Mouse (Mus musculus): ENCODE data around the gene Slc38a2. TPM values are rescaled to one million over a fixed set of nuclear protein-coding genes. Genes with fewer than 3 reads are reported as not detected.
A peak's percentile ranks its signal among the peaks of the same experiment; 100 is the strongest.

Slc38a2 gene
- polyA plus RNA-seq, 1 experiment from 2014 or later = 117 TPM

DNA sequence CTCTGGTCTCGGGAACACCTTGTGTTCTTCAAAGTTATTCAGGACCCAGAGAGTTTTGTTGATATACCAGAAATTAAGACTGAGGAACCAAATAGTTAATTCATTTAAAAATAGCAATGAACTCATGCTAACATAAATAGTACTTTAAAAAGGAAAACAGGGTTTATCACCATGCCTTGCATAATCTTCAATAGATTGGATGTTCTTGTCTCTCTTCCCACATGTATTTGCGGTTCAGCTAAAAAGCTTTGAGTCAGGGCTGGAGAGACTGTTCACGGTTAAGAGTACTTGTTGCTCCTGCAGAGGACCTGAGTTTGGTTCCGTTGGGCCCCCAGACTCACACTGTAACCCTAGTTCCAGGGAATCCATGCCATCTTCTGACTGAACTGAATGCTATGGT lies 16.8 kb upstream of the Slc38a2 start:
- ATAC-seq (ENCODE audit: insufficient number of reproducible peaks, low FRiP score, low TSS enrichment, low read depth) = no peak
- Histone ChIP-seq H3K27me3 (no peaks in the 10 kb centered on the region), H3K4me2 (no peak overlapping the region), H3K9me3 (no peaks in the 10 kb centered on the region), H3K4me3 (no peak overlapping the region), H3K27ac (no peak overlapping the region), H3K36me3 (no peaks in the 10 kb centered on the region), H3K4me1 (peaks cover 7% of the 10 kb centered on the region; the same call in 1 of the 2 replicates), H3K9ac (no peak overlapping the region)
- 86% methylated on average over 4 of the region's 4 CpGs for WGBS

DNA sequence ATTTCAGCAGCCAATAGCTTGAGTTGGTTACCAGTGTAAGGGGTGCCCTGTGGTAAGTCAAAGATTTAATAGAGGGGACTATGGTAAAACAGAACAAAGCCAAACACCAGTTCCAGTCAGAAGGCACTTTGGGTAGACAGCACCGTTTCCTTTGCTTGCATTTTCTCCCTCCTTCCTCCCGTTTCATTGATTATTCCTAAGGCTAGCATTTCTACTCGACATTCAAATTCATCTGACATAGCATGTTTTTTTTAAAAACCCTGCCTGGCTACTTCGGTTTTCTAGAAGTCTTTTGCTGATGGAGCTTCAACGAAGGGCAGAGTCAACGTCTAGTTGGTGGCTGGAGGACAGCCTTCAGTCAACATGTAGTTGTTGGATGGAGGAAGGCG lies 16.2 kb upstream of the Slc38a2 start:
- Histone ChIP-seq H3K9ac (no peak overlapping the region), H3K4me2 (no peak overlapping the region), H3K4me1 (peaks cover 12% of the 10 kb centered on the region), H3K36me3 (no peaks in the 10 kb centered on the region), H3K27me3 (no peaks in the 10 kb centered on the region), H3K9me3 (no peaks in the 10 kb centered on the region), H3K4me3 (no peak overlapping the region), H3K27ac (no peak overlapping the region)
- no peak for ATAC-seq (ENCODE audit: insufficient number of reproducible peaks, low FRiP score, low TSS enrichment, low read depth)
- WGBS = 89% methylated on average over 7 of the region's 7 CpGs

DNA sequence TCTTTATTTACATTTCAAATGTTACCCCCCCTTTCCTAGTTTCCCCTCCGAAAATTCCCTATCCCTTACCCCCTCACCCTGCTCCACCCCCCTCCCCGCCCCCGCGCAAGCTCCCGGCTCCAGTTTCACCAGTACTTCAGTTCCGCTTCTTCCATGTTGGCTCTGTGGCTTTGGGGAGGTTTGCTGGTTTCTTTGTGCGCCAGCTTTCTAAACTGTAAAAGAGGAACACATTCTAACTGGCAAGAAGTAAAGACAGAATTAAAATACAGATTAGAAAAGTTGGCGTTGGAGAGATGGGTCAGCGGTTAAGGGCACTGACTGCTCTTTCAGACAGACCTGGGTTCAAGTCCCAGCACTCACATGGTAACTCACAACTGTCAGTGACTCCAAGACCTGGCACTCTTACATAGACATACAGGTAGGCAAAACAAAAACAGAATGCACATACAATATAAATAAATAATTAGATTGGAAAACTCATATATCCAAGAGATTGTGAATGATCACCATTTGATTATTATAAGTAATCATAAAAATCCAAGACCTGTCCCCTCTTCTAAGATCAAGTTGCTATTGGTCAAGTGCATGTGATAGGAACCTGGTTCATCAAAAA lies 15.7 kb upstream of the Slc38a2 start:
- no peak for ATAC-seq (ENCODE audit: insufficient number of reproducible peaks, low FRiP score, low TSS enrichment, low read depth)
- Histone ChIP-seq H3K4me1 (peaks cover 15% of the 10 kb centered on the region), H3K27ac (no peak overlapping the region), H3K9me3 (no peaks in the 10 kb centered on the region), H3K36me3 (no peaks in the 10 kb centered on the region), H3K27me3 (no peaks in the 10 kb centered on the region), H3K4me2 (no peak overlapping the region), H3K4me3 (no peak overlapping the region), H3K9ac (no peak overlapping the region)
- 89% methylated on average over 9 of the region's 9 CpGs for WGBS

DNA sequence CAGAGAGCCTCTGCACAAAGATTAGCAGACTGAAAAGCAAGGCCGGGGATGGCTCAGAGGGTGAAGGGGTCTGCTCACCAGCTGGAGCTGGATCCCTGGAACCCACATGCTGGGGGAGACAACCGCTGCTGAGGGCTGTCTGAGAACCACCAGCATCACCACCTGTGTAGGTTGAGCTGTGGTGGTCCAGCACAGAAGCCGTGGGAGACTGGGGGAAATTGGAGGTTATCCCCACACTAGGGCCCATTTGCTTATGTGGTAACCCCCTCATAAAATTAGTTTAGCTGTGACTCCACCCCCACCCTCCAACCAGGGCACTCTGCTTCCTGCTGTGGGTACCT lies 15.1 kb upstream of the Slc38a2 start:
- 78% methylated on average over 3 of the region's 3 CpGs for WGBS
- Histone ChIP-seq H3K27me3 (no peaks in the 10 kb centered on the region), H3K4me1 (peaks cover 15% of the 10 kb centered on the region), H3K4me2 (no peak overlapping the region), H3K36me3 (no peaks in the 10 kb centered on the region), H3K9ac (no peak overlapping the region), H3K4me3 (no peak overlapping the region), H3K27ac (no peak overlapping the region), H3K9me3 (no peaks in the 10 kb centered on the region)
- no peak for ATAC-seq (ENCODE audit: insufficient number of reproducible peaks, low FRiP score, low TSS enrichment, low read depth)

DNA sequence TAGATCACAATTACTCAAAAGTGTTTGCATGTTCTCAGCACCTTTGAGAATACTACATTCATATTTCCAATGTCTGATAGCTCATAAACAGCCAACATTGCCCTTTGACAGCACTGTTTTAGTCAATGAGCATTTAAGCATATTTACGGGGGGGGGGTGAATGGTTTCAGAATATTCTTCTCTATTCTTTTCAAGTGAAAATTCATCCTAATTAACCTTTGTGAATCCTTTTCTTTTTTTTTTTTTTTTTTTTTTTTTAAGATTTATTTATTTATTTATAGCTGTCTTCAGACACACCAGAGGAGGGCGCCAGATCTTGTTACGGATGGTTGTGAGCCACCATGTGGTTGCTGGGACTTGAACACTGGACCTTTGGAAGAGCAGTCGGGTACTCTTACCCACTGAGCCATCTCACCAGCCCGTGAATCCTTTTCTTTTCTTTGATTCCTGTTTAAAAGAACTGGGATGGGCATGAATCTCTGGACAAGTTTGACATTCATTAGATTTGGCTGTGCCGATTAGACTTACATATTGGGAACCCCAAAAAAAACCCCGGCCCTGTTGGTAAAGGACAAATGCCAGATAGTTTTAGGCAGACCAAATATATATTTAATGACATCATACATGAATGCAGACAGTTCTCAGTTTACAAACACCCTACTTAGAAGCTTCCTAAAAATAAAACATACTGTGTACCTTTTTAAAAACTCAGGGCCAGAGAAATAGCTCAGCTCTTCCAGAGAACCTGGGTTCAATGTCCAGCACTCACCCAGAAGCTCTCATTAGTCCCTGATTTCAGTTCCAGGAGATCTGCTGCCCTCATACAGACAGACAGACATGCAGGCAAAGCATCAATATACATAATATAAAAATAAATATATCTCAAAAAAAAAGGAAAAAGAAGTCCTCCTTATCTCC lies 14.5 kb upstream of the Slc38a2 start:
- ATAC-seq (ENCODE audit: insufficient number of reproducible peaks, low FRiP score, low TSS enrichment, low read depth) = no peak
- Histone ChIP-seq H3K4me1 (peaks cover 20% of the 10 kb centered on the region), H3K4me2 (no peak overlapping the region), H3K9me3 (no peaks in the 10 kb centered on the region), H3K9ac (no peak overlapping the region), H3K36me3 (no peaks in the 10 kb centered on the region), H3K27me3 (no peaks in the 10 kb centered on the region), H3K27ac (no peak overlapping the region), H3K4me3 (no peak overlapping the region)
- WGBS = 88% methylated on average over 7 of the region's 7 CpGs

DNA sequence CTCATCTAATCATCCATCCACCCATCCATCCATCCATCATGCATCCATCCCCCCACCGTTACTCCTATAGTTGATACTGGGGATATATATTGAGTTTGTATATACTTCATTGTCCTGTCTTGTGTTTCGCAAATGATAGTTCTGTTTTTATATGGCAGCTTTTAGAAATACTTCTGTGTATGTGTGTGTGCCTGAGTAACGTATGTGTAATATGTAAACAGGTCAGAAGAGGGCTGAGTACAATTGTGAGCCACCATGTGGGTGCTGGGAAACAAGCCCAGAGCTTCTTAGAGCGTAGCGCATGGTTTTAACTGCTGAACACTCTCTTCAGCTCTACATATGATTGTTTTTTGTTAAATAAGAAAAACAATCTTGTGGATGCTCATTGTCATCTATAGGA lies 12.8 kb upstream of the Slc38a2 start:
- Histone ChIP-seq H3K9ac (no peak overlapping the region), H3K9me3 (no peaks in the 10 kb centered on the region), H3K27me3 (no peaks in the 10 kb centered on the region), H3K36me3 (no peaks in the 10 kb centered on the region), H3K4me1 (peaks cover 18% of the 10 kb centered on the region), H3K4me2 (no peak overlapping the region), H3K4me3 (no peak overlapping the region), H3K27ac (no peak overlapping the region)
- no peak for ATAC-seq (ENCODE audit: insufficient number of reproducible peaks, low FRiP score, low TSS enrichment, low read depth)
- 92% methylated on average over 5 of the region's 5 CpGs for WGBS

DNA sequence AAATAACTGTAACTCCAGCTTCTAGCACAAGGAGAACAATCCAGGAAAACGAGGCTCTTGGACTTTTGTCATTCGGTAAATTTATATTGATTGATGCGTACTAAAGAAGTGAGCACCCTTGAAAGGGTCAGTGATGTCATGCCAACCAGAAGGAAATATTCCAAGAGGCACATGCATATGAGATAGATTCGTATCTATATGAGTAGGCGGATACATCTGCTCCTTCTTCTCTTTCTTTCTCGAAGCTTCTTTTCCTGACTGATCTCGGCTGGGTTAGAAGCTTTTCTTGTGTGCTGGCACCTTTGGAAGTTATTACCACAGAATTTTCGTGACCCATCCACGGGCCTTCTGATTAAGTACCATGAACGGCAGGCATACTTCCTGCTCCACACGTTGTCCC lies 12.1 kb upstream of the Slc38a2 start:
- Histone ChIP-seq H3K9me3 (no peaks in the 10 kb centered on the region), H3K36me3 (no peaks in the 10 kb centered on the region), H3K9ac (no peak overlapping the region), H3K4me3 (no peak overlapping the region), H3K27ac (no peak overlapping the region), H3K27me3 (no peaks in the 10 kb centered on the region), H3K4me1 (peaks cover 15% of the 10 kb centered on the region), H3K4me2 (no peak overlapping the region)
- WGBS = 79% methylated on average over 11 of the region's 11 CpGs
- ATAC-seq (ENCODE audit: insufficient number of reproducible peaks, low FRiP score, low TSS enrichment, low read depth) = no peak

DNA sequence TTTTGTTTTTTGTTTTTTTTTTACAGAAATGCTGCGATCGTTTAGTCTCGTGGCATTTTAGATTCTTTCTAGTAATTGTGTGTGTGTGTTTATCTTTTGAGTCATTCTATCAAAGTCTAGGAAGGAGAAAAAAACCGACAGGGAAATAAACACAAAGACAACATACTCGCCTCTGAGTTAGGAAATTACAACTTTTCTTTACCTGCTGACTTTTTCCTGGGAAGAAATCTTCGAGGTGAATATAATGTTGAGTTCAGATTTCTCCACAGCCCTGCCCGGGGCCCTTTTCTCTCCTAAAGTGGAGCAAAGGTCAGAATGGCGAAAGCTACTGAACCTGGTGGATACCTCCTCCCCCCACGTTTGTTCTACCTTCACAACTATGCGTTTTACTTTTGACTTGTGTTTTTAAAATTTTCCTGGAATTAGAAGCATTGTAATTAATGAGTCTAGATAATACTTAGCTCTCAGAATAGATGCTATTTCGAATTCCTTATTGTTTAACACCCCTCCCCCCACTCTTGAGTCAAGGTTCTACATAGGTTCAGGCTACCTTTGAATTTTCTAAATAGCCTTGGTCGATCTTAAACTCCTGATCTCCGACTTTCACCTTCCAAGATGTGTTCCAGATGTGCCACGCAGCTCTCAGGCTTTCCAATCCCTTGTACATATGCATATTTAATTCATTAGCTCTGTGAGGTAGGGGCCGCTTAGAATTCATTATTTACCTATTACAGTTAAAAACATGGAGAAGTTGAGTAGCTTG lies 11.0 kb upstream of the Slc38a2 start:
- no peak for ATAC-seq (ENCODE audit: insufficient number of reproducible peaks, low FRiP score, low TSS enrichment, low read depth)
- peak overlapping the region; percentile 99 for H3K27ac ChIP-seq
- H3K27me3 ChIP-seq = no peaks in the 10 kb centered on the region
- 15% methylated on average over 15 of the region's 15 CpGs for WGBS
- H3K9me3 ChIP-seq = no peaks in the 10 kb centered on the region
- H3K4me3 ChIP-seq = peak overlapping the region; percentile 61
- H3K4me1 ChIP-seq = peaks cover 15% of the 10 kb centered on the region
- peak overlapping the region; percentile 85 for H3K4me2 ChIP-seq
- H3K9ac ChIP-seq = peak overlapping the region; percentile 96
- no peaks in the 10 kb centered on the region for H3K36me3 ChIP-seq

DNA sequence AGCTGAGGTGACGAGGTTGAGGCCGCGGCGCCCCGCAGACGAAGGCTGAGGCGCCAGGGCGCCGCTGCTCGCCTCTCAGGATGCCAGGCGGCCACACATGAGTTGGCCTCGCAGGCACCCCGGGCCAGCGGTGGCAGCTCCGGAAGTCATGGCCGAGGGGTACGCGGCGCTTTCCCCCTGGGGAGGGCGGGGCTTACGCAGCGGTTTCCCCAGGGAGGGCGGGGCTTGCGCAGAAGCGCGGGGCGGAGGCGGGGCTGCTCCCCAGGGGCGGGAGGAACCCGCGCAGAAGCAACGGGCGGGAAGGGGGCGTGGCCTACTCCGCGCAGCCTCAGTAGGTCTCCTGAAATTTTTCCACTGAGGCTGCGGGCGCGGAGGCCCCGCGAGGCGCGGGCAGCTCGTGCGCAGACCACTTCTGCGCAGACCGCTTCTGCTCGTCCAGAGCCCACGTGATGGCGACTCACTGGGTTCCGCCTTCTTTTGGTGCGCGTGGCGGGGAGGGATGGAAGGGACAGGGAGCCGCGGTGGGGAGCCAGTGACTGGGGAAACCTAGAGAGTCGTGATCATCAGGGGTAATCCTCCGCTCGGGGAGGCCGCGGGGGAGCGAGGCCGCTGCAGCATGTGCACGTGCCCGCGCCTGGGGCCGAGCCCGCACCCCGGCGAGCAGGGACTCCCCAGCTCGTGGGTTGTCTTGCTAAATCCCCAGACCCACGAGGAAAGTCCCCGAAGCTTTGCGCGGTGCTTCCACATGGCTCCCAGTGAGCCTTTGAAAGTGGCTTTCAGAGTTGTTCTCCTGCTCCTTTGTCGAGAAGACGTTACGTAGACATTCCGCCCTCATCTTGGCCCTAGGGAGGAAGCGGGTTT lies 10.2 kb upstream of the Slc38a2 start:
- peak overlapping the region; percentile 61 for H3K4me3 ChIP-seq
- H3K27me3 ChIP-seq = no peaks in the 10 kb centered on the region
- H3K9me3 ChIP-seq = no peaks in the 10 kb centered on the region
- peak overlapping the region; percentile 99 for H3K27ac ChIP-seq
- H3K4me2 ChIP-seq = peak overlapping the region; percentile 85
- H3K36me3 ChIP-seq = no peaks in the 10 kb centered on the region
- peak overlapping the region; percentile 96 for H3K9ac ChIP-seq
- under 1% methylated on average over 70 of the region's 80 CpGs for WGBS
- H3K4me1 ChIP-seq = peaks cover 15% of the 10 kb centered on the region
- peak; percentile 92 for ATAC-seq (ENCODE audit: insufficient number of reproducible peaks, low FRiP score, low TSS enrichment, low read depth)

DNA sequence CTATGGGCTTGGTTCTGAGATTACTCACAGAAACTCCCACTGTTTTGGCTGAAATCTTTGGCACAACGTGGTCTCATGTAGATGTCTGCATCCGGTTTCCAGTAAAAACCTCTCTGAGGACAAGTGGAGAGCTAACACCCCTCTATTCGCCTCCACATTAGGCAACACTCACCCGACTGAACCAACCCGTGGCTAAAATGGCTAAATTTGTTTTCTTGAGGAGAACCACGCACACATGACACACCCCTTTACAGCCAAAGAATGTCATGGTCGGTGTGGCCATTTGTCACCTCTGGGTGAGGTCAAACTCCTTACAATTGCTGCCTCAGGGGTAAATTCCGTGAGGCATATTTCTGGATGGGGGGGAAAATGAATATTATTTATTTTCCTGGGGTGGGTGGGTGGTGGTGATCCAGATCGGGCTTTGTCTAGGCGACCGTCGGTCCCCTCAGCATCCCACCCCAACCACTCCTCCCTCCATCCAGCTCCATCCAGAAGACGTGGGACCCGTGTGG lies 9.5 kb upstream of the Slc38a2 start:
- WGBS = 15% methylated on average over 14 of the region's 14 CpGs
- ATAC-seq (ENCODE audit: insufficient number of reproducible peaks, low FRiP score, low TSS enrichment, low read depth) = no peak
- peak overlapping the region; percentile 99 for H3K27ac ChIP-seq
- H3K4me1 ChIP-seq = peaks cover 15% of the 10 kb centered on the region
- H3K4me2 ChIP-seq = peak overlapping the region; percentile 85
- no peaks in the 10 kb centered on the region for H3K36me3 ChIP-seq
- no peaks in the 10 kb centered on the region for H3K9me3 ChIP-seq
- peak overlapping the region; percentile 83 for H3K9ac ChIP-seq
- peak overlapping the region; percentile 61 for H3K4me3 ChIP-seq
- no peaks in the 10 kb centered on the region for H3K27me3 ChIP-seq

DNA sequence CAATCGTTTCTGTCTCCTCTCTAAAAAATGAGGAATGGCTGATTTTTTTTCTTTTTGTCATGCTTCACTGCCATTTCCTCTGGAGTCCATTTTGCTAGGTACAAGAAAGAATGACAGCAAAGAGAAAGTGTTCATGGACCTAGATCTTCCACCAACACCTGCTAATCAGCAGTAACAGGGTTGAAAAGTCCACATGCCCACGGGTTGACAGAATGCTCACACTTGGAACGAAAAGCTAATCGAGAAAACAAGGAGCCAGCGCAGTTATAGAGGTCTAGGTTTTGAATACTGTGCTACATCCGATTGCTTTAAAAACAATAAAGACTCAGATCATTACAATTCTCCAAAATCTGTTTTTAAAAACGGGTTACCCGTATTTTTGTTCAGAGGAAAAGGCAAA lies 8.9 kb upstream of the Slc38a2 start:
- no peaks in the 10 kb centered on the region for H3K27me3 ChIP-seq
- H3K9me3 ChIP-seq = no peaks in the 10 kb centered on the region
- no peak overlapping the region for H3K4me2 ChIP-seq
- peaks cover 15% of the 10 kb centered on the region for H3K4me1 ChIP-seq
- WGBS = 84% methylated on average over 8 of the region's 8 CpGs
- H3K36me3 ChIP-seq = no peaks in the 10 kb centered on the region
- no peak overlapping the region for H3K9ac ChIP-seq
- no peak for ATAC-seq (ENCODE audit: insufficient number of reproducible peaks, low FRiP score, low TSS enrichment, low read depth)
- no peak overlapping the region for H3K4me3 ChIP-seq
- H3K27ac ChIP-seq = peak overlapping the region; percentile 99; the same call in 1 of the 2 replicates

Data from limb, embryonic 15.5 days (tissue).